Mouse (Mus musculus) bone marrow macrophage, adult 2 months (primary cell): ENCODE measurements around the gene Klc4.

Experiments used
- CTCF ChIP-seq: IDR thresholded peaks from 2 replicates; pipeline ENCODE4 v1.5.1; 2012; ENCODE audit warnings: low read depth, mild to moderate bottlenecking, low read length, moderate library complexity
- POLR2A ChIP-seq: IDR thresholded peaks from 2 replicates; pipeline ENCODE4 v1.6.1; 2012; ENCODE audit warnings: mild to moderate bottlenecking, low read depth, low read length, borderline replicate concordance

GRCm38 (mm10) chr17:46627409-46627808 lies 18.4 kb downstream of the Klc4 start:
- TF ChIP-seq POLR2A (no peak), CTCF (no peak)
